Mouse (Mus musculus): ENCODE data around the gene Gm13695.
"Not testable (repeated sequence)": the region's sequence is repeated elsewhere in the genome, so short reads cannot be mapped to it uniquely, and the experiment has no call there.

Gene Gm13695

GRCm38 (mm10) chr2:83967013-83967412 is at the start of gene Gm13695:
Gm13695 (plus strand) TSS chr2:83967313.
- DNase-seq (ENCODE audit: low read depth, low spot score): not testable (repeated sequence)

- no peak for DNase-seq (ENCODE audit: low read depth, low spot score)
These were observed 37.5 kb upstream of the Gm13695 start for GRCm38 (mm10) chr2:83929478-83930088.

- peak; percentile 11 for DNase-seq (ENCODE audit: low read depth, low spot score)
These were observed 26.2 kb upstream of the Gm13695 start, which contains the start of gene Zswim2 for GRCm38 (mm10) chr2:83940931-83941361. Zswim2 (minus strand) TSS chr2:83941228.

DNA sequence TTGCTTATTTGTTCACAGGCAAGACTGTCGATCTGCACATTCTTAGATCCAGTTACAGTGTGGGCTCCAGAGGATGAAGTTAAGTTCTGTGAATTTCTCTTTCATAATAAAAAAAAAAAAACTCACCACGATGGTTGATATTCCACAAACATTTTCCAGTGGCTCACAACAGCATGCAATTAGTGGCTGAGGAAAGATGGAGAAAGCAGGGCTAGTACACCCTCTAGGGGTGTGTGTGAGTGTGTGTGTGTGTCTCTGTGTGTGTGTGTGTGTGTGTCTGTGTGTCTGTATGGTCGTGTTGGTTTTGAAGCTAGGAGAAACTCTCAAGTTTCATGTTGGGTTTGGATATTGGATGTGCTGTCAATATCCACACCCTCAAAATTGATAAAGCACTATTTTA is 25.7 kb upstream of the Gm13695 start:
- no peak for DNase-seq (ENCODE audit: low read depth, low spot score)

- DNase-seq (ENCODE audit: low read depth, low spot score): no peak
These were observed 25.3 kb upstream of the Gm13695 start for GRCm38 (mm10) chr2:83941792-83942191.

DNA sequence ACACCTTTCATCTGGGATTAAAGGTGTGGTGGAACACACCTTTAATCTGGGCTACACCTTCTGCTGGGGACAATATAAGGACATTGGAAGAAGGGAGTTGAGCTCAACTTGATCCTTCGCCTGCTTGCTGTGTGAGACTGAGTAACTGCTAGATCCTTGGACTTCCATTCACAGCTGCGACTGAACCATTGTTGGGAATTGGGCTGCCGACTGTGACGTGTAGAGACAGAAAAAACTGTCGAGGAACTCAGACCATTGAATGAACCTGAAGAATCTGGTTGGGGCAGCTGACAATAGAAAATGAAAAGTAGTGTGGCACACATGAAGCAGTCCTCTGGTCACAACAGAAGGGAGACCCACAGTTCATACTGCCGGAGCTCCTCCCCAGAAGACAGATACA is 11.7 kb upstream of the Gm13695 start, which contains the start of gene Gm13698:
Gene Gm13698 (plus strand): TSS at position 301 of the 400 bp plus-strand sequence.
- DNase-seq (ENCODE audit: low read depth, low spot score): not testable (repeated sequence)

DNA sequence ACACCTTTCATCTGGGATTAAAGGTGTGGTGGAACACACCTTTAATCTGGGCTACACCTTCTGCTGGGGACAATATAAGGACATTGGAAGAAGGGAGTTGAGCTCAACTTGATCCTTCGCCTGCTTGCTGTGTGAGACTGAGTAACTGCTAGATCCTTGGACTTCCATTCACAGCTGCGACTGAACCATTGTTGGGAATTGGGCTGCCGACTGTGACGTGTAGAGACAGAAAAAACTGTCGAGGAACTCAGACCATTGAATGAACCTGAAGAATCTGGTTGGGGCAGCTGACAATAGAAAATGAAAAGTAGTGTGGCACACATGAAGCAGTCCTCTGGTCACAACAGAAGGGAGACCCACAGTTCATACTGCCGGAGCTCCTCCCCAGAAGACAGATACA is 5.9 kb upstream of the Gm13695 start, which contains the start of gene Gm13693:
Gene Gm13693 (plus strand): TSS at position 301 of the 400 bp plus-strand sequence.
- not testable (repeated sequence) for DNase-seq (ENCODE audit: low read depth, low spot score)

DNA sequence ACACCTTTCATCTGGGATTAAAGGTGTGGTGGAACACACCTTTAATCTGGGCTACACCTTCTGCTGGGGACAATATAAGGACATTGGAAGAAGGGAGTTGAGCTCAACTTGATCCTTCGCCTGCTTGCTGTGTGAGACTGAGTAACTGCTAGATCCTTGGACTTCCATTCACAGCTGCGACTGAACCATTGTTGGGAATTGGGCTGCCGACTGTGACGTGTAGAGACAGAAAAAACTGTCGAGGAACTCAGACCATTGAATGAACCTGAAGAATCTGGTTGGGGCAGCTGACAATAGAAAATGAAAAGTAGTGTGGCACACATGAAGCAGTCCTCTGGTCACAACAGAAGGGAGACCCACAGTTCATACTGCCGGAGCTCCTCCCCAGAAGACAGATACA is 5.7 kb downstream of the Gm13695 start, which contains the start of gene Gm13696:
Gene Gm13696 (plus strand): TSS at position 301 of the 400 bp plus-strand sequence.
- not testable (repeated sequence) for DNase-seq (ENCODE audit: low read depth, low spot score)

DNA sequence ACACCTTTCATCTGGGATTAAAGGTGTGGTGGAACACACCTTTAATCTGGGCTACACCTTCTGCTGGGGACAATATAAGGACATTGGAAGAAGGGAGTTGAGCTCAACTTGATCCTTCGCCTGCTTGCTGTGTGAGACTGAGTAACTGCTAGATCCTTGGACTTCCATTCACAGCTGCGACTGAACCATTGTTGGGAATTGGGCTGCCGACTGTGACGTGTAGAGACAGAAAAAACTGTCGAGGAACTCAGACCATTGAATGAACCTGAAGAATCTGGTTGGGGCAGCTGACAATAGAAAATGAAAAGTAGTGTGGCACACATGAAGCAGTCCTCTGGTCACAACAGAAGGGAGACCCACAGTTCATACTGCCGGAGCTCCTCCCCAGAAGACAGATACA is 11.5 kb downstream of the Gm13695 start, which contains the start of gene Gm13694:
Gene Gm13694 (plus strand): TSS at position 301 of the 400 bp plus-strand sequence.
- DNase-seq (ENCODE audit: low read depth, low spot score): not testable (repeated sequence)

- DNase-seq (ENCODE audit: low read depth, low spot score): not testable (repeated sequence)
These were observed 17.3 kb downstream of the Gm13695 start, which contains the start of gene Gm13697 for GRCm38 (mm10) chr2:83984443-83984842. Gm13697 (plus strand) TSS chr2:83984743.

GRCm38 (mm10) chr2:83990253-83990652 is 23.1 kb downstream of the Gm13695 start, which contains the start of gene Gm13691:
Gm13691 (plus strand) TSS chr2:83990553.
- DNase-seq (ENCODE audit: low read depth, low spot score): not testable (repeated sequence)

DNA sequence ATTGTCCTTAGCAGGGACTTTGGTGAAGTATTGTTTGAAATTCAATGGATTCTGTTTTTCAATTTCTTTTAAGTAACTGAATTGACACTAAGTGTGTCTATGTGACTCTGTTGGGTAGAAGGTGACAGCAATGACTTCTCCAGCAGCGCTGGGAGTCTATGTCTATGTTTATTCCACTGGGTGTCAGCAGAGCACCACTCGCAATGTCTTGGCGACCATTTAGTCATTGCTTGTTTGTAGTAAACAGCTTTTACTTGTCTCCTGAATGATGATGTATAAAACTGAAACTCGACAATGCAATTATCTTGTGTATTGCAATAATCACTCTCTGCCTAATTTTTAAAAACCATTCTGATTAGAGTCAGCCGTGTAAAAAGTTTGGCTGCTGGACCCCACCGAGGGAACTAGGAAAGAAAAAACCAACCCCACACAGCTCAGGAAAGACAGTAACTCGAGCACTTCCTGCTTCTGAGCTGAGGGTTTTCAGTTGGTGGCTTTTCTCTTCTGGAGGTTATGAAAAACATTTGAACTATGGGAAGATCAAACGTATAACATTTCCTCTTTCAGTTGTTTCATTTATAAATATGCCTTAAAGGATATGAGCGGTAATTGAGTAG is 26.6 kb downstream of the Gm13695 start:
- not testable (repeated sequence) for DNase-seq (ENCODE audit: low read depth, low spot score)

GRCm38 (mm10) chr2:83994526-83994925 is 27.4 kb downstream of the Gm13695 start:
- not testable (repeated sequence) for DNase-seq (ENCODE audit: low read depth, low spot score)

GRCm38 (mm10) chr2:84008913-84009312 is 41.8 kb downstream of the Gm13695 start:
- DNase-seq (ENCODE audit: low read depth, low spot score): no peak

DNA sequence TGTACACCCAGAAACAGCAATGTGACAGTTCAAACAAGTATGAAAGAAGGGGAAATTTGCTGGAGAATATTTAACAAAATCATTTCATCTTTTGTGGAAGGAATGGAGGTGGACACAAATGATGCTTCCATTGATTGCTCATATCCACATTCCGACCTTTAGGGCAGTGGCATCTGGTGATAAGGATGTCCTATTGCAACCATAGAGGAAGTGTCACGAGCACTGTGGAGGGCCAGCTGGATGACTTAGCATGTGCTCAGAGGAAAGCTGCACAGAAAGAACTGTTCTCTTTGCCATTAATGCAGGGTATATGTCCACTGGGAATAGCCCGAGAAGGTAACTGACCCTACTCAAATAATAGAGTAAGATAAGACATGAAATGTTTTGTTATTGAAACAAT is 42.7 kb downstream of the Gm13695 start:
- DNase-seq (ENCODE audit: low read depth, low spot score): no peak

DNA sequence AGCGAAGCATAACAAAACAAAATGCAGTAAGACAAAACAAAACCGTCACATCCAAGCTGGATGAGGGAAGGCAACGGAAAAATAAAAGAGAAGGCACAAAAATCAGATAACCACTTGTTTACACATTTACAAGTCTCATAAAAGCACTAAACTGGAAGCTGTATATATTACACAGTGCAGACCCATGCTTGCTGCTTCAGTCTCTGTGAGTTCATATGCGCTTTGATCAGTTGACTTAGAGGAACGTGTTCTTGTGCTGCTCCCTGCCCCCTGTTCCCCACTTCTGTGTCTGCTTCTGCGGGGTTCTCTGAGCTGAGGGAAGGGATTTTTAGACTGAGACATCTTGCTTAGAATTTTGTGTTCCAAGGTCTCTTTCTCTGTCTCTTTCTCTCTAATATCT is 47.5 kb downstream of the Gm13695 start:
- DNase-seq (ENCODE audit: low read depth, low spot score): no peak

GRCm38 (mm10) chr2:84016291-84016690 is 49.2 kb downstream of the Gm13695 start:
- DNase-seq (ENCODE audit: low read depth, low spot score): not testable (repeated sequence)

DNA sequence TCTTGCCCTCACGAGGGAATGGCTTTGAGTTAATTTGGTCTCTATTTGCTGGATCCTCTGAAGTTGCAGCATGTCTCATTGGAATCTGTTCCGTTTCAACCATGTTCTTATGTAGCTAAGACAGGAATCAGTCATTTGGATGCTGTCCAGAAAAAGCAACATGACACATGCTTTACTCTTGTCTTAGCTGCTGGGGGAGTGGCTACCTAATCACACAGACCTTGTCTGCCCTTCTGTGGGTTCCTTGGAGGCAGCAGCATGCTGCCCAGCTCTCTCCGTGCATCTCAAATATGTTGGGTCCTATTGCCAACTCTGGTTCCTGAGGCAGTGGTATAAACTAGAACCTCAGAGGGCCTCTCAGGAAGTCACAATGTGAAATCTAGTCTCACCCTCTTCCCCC is 51.2 kb downstream of the Gm13695 start:
- DNase-seq (ENCODE audit: low read depth, low spot score): no peak

Data from retina, adult 2 months (tissue).